Mouse (Mus musculus): ENCODE data around the gene Adgrf3.

Adgrf3 gene

DNA sequence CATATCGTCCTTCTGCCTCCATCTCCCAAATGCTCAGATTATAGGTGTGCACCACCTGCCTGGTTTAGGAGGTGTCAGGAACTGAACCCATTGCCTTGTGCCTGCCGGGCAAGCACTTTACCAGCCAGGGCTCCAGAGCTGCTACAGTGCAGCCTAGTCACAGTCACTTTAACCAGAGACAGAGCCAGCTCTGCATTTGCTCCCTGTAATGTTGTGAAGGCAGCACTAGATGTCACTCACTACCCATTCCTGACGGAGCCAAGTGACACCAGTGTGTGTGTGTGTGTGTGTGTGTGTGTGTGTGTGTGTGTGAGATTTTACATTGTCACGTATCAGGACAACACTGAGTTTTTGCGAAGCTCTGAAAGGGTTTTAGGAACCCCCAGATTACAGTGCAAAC lies 4.0 kb downstream of the Adgrf3 start:
- DNase-seq: peak; percentile 65 to 78

DNA sequence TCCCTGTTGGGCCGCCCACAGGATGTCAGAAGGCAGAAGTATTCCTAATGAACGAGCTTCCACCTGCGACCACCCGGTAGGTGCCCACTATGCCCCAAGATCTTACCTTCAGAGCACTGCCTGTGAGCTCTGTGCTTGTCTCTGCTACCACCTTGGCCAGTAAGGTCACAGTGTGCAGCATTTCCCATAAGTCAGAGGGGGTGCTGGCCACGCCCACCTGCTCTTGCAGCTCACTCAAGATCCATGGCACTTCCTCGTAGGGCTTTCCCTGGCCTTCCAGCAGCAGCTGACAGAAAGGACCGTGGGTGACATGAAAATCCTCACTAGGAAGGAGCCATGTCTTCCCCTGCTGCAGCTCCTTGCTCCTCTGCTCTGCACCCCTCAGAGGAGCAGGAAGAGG lies 7.3 kb downstream of the Adgrf3 start:
- no peak for DNase-seq

DNA sequence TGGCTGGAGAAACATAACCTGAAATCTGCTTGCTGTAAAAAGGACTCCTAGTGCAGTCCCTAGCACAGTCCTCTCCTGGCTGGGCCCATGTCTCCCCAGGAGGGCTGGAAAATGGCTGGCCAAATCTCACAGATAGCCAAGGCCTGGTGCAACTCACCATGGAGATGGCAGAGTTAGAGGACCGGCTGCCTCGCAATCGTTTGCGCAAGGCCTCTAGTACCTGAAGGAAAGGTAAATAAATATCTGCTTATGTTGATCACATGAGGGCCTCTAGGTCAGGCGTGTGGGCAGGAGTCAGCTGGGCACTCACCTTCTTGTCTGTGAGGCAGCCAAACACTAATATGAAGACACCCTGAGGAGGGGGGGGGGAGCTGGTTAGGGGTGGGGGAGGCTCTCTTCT lies 10.2 kb downstream of the Adgrf3 start:
- DNase-seq: no peak

DNA sequence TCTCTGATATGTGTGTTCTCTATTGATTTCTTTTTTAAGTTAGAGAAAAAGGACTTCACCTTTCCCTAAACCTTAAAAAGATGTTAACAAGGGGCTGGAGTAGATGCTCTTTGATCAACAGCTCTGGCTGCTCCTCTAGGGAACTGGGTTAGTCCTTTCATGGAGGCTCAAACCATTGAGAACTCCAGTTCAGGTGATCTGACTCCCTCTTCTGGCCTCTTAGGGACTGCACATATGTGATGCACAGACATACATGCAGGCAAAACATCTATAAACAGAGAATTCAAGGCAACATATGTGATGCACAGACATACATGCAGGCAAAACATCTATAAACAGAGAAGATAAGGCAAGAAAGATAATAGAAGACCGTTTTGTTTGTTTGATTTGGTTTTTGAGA lies 13.1 kb downstream of the Adgrf3 start:
- no peak for DNase-seq

DNA sequence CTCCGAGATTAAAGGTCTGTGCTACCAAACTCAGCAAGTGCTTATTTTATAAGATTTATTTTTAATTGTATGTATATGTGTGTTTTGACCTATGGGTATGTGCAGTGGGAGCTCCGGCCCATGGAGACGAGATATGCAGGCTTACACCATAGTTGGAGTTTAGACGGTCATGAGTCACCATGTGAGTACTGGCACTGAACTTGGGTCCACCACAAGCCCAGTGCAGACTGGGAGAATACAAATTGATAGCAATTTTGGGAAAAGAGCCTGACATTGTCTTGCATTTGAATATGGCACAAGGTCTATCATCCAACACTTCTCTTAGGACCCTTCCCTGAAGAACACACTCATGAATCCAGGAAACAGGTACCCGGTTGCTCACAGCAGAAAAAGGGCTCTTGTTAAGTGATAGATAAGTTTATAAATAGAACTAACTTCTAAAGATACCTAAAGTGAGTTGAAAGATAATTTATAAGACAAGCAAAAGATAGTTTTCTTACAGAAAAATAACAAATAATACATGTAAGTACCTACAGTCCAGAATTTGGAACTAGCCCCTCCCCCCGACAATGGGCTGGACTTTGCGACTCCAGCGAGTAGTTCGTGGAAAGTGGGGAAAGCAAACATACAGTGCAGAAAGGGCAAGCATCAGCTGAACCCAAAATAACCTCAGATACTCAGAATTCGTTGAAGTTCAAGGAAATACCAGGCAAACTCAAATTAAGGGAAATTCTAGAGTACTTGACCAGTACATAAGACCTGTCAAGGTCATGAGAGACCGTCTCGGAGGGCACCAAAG lies 17.6 kb downstream of the Adgrf3 start:
- DNase-seq: no peak

DNA sequence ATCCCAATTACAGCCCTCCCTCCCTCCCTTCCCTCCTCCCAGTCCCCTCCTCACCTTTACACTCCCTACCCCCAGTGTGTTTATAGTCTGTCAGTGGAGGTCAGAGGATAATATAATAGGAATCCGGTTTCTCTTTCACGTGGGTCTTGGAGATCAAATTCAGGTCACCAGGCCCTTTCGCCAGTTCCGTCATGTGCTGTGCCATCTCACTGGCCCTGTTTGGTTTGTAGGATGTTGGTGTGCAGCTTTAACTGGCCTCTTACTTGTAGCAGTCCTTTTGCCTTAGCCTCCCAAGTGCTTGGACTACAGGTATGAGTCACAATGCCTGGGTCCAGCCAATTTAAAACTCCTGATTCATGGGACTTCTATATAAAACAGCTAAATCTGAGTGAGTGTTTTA lies 29.7 kb downstream of the Adgrf3 start:
- no peak for DNase-seq

DNA sequence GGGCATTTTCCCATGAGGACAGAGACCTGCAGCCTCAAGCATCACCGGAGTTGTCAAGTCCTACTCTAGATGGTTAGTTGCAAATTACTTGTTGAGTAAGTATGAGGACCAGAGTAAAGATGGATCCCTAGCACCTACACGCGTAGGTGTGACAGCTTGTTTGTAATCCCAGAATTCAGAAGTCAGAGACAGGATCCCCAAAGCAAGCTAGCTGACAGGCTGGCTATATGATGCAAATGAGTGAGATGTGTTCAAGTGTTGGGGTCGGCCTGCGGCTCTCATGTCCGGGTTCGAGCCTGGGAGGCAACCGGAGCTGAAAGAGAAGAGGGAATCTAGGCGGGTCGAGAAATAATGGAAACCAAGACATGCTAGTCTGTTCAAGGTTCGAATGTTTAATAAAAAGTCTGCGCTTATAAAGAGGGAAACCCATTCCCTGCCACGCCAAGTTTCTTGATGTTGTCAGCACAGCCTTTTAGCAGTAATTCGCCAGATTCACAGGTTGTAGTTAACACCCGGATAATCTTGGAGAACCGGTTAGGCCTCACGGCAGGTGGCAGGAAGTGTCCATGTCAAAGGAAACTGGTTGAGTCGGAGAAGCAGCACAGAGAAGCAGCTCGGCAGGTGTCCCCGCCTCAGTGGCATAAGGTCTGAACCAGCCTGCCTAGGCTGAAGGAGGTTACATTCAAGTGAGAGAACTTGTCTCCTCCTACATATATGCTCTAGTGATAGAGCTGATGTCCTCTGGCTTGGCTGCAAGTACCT lies 32.4 kb downstream of the Adgrf3 start:
- no peak for DNase-seq

DNA sequence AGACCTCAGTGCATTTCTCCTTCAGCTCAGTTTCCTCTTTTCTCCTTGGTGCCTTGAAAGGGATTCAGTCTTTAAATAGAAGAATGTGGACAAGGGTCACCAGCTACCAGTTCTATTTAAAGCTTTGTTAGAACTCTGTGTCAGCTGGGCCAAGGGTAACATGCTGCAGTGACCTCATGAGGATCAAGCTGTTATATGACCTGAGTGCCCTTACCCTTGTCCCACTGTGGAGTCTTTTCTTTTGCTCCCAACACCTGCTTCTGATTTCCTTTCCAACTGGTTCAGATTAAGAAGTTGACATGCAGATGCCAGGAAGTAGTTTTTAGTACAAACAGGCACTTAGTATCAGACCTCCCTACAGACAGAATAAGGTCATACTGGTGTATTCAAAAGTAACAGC lies 33.4 kb downstream of the Adgrf3 start:
- no peak for DNase-seq

DNA sequence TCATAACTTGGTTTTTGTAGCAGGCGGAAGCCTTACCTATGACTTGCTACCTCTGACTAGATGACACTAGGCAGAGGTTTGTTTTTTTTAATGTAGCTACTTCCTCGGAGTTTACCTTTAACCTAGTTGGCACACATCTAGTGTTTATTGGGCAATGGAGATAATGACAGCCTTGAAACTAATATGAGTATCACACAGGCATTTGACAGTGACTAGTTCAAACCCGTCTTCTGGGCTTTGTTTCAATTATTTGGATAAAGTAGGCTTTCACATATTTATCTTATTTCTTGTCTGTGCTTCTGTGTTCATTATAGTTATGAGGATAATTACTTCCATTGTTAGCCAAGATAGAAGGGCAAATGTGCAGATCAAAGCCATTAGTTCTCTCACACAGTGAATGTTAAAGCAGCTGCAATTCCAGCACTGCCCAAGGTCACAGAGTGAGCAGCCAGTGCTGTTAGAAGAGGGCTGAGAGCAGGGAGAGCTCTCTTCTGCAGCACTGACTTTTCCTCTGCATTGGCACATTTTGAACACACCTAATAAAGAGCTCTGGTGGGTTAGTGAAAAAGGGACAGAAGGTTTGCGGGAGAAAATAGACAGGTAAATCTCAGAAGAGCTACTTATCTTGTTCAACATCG lies 35.1 kb downstream of the Adgrf3 start:
- DNase-seq: no peak

DNA sequence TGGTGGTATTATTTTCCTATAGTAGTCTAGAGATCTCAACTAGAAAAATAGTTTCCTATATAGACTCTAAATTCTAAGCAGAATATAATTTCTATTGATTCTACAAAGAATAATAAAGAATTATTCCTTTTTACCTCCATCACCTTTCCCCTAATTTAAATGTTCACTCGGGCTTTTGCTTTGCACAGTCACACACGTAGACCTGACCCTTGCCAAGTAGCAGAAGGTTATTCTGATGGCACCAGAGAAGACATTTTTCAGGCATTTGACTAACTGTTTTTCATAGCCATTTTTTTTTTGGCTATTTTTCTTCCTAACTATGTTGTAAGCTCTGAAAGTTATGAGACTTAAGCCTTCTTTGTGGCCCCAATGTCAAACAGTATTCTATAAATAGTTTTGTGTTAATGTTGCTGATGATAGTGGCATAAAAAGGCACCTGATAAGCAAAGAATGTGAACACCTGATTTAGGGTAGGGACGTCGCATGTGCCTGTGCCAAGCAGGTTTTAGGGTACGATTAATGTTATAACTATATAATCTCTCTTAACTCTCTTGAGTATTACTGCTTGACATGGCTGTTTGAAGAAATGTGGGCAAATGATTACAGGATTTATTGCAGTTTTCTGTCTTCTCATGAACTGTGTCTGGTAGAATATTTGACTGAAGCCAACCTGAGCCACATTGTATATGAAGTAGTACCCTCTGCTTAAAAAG lies 40.1 kb downstream of the Adgrf3 start:
- DNase-seq: no peak

DNA sequence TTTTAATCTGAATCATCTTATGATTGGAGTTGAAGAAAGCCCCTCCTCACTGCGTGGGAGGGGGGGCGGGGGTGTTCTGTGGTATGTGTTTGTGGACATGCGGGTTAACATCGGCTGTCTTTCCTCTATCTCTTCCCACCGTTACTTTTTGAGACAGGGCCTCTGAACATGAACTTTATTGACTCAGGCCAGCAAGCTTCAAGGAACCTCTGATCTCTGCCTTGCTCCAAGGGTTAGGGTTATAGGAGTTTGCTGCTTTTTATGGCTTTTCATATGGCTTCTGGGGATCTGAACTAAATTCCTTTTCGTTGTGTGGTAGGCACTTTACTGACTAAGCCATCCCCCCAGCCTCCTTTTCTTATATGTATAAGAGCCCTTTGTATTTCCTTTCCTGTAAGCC lies 43.2 kb downstream of the Adgrf3 start:
- DNase-seq: no peak

DNA sequence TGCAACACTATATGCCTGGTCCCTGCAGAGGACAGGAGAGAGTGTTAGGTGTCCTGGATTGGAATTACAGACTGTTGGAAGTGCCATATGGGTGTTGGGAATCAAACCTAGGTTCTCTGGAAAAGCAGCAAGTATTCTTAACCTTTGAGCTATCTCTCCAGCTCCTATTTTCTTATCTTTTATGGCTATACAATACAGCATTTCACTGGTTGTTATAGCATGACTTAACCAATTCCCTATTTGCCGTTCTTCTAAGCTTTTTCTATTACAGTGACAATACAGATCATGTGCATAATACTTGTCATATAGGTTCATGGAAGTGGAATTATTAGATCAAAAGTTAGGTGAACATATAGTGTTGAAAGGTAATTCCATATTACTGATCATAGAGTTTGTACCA lies 43.7 kb downstream of the Adgrf3 start:
- DNase-seq: no peak

DNA sequence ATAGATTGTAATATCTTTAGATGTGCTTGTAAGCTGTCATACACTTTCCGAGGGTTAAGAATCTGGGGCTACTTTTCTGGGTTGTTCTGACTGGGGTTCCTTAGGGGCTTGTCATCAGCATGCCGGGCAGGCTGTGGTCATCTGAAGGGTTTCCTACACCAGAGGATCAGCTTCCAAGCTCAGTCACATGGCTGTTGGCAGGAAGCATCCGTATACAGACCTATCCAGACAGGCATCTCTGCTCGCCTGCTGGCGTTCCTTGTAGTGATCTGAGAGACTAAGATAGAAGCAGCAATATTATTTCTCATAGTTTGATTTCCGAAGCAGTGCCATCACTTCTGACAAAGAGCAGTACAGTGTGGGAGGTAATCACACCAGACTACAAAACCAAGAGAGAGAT lies 45.9 kb downstream of the Adgrf3 start:
- peak; percentile 34 to 59 for DNase-seq

DNA sequence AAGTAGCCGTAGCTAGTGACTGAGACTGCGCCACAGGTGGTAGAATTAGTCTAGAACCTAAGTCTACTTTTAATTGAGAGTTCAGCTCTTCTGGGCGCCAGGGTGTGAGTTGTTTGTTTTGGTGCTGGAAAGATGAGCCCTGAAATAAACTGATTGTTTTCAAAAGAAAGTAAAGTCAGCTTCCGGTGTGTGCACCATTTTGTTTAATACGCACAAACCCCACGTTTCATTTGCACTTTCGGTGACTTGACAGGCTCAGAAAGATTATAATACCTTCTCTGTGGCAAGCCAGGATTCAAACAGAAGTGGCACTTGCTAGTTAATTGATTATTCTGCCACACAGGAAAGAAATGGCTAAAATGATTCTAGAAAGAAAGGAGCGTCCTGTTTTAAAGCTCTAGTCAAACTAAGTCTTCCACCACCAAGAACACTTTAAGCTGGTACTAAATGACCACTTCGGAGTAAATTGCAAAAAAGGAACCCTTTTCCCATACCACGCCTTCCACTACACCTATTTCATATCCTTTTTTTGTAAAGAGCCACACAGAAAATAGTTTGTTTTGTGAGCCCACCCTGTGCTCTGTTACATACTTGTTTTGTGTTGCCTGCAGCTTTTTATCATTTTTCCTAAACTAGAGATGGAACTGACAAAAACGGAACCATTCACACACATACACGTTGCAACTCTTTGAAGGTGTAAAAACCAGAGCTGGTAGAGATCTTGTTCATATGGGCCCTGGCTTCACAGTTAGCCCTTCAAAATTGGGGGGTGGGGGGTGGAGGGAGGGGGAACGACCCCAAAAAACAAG lies 49.5 kb downstream of the Adgrf3 start:
- DNase-seq: no peak

DNA sequence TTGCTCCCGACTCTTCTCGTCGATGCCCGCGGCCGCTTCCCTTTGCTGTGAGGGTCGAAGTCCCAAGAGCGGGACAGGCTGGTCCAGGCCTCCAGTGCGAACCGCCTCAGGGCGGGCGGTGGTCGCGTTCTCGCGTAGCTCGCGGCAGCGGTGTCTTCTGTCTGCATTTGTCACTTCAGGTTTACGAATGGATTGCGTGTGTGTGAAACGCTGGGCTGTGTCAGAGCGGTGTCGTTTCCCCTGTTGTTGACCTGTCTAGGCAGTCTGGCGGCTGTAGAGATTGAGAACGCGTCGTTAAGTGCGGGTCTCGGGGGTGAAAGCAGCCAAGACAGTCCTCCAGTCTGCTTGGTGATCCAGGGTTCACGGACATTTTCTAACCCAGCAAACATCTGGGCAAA lies 50.1 kb downstream of the Adgrf3 start:
- no peak for DNase-seq

DNA sequence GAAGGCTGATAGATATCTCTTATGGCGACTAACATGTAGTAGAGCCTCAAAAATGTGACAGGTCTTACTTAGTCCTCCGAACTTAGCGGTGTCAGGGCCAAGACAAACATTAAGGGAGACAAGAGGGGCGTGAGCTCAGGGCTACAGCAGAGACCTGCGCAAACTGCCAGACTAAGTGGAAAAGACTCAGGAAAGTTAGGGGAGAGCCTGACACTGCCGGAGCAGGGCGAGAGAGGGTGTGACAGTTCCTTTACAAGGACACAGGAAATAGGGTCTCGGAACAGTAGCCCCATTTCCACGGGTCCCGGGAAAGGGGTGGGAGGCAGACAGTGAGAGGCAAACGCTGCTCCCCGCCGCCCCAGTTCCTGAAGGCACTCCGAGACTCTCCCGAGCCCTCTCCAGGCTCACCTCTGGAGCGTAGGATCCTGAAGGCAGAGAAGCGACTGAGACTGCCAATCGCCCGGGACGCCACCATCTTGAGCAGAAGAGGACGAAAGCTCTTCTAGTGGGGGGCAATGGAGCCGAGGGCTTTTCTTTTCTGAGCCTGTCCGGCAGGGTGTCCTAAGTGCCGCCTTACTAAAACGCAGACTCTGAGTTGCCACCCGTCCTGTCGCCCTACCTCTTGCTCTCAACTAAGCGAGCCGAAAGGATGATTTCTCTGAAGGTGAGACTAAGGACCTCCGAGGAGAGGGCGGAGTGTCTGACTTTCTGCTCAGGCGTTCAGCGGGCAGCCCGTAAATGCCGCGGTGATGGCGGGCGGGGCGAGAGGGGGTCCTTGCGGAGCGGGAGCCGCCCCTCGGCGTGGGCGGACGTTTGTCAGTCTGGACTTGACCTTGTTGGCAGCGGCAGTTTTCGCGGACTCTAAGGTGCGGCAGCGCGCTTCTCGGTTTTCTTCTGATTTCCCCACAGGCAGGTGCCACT lies 50.8 kb downstream of the Adgrf3 start, which contains the start of the genes Hadha and Hadhb:
Gene Hadha, minus strand, starts transcription at position 689 of the 921 bp plus-strand sequence.
Gene Hadhb, plus strand, starts transcription at position 775 of the 921 bp plus-strand sequence.
- peak; percentile 94 to 96 for DNase-seq

DNA sequence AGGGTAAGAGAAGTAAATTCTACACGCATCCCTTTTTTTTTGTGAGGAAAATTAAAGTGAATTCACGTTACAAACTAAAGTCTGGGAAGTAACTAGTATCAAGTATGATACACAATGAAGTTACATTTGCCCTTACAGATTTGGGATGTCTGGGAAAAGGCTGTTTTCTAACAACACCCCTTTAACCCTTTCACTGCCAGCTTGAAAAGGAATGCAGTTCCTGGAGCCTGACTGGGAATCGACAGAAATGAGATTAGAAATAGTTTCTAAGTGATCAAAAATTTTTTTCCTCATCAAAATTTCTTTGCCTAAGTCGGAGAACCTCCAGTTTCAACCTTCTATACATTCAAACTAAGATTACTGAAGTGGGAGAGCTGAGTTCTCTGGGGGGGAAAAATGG lies 51.5 kb downstream of the Adgrf3 start:
- peak; percentile 20 to 30 for DNase-seq

DNA sequence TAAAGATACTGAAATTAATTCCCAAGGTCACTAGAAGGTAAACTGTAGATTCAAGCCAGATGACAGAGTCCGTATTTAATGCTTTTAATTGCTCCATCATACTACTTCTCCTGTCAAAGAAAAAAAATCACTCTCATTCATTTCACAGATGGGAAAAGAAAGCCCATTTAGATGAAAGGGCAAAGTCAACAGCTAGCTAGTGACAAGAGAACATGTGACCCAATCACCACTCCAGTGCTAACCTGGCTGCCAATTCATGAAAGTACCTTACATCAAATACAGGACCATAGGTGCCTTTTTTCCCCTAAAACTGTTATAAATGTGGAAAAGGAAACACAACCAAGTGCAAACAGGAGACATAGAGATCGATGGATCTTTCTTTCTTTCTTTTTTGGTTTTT lies 52.3 kb downstream of the Adgrf3 start:
- no peak for DNase-seq

DNA sequence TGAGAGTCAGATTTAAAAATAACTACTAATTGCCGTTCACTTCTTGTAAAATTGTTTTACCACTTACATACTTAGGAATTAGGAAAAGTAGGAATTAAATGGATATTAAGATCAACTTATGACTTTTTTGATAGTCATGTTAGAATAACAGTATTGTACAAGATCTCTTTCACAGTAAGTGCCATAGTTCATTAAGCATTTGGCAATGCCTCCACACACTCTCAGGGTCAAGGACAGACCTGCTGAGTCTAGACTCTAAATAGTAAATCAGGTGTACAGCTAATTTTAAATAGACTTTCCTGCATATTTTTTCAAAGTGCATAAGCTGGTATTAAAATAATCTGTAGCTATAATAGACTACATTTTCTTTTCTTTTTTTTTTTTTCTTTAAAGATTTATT lies 53.1 kb downstream of the Adgrf3 start:
- DNase-seq: no peak

DNA sequence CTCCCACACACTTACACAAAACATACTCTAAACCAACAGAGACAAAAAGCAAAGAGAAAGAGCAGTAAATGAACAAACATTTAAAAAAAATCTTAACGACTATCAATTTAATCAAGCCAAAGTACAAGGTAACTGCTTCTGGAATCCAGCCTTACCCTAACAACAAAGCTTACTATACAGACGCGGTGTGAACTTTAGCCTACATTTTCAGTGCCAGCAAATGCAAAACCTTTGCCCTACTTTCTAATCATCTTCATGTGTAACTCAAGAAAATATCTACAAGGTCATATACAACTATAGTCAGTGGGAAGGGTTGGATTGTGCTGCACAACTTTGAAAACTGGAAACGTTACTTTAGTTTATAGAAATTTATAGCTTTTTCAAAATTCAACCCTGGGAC lies 53.5 kb downstream of the Adgrf3 start:
- DNase-seq: no peak

All from cerebellum, postnatal 14 days (tissue).